Mouse (Mus musculus) hindbrain, embryonic 12.5 days (tissue): Measurements from ENCODE around the gene Clps. TPM values are rescaled to one million over a fixed set of nuclear protein-coding genes. Genes with fewer than 3 reads are reported as not detected.

Experiments used
- ATAC-seq: fragments of 200-750 bp; cut with Nextera tagmentation; 2 replicates; pipeline ENCODE4 v1.8.0; 2017; ENCODE audit warnings: moderate TSS enrichment; ENCODE audit not compliant: low FRiP score
- H3K27ac ChIP-seq: fragments of 300-500 bp; sonication (generic); 2 replicates; pipeline ENCODE4 v1.5.1; 2016; ENCODE audit warnings: mild to moderate bottlenecking
- H3K27me3 ChIP-seq: fragments of 300-500 bp; sonication (generic); 2 replicates; pipeline ENCODE4 v1.6.1; 2016; ENCODE audit warnings: mild to moderate bottlenecking
- H3K36me3 ChIP-seq: fragments of 300-500 bp; sonication (generic); 2 replicates; pipeline ENCODE4 v1.6.1; 2016; ENCODE audit warnings: mild to moderate bottlenecking
- H3K4me1 ChIP-seq: fragments of 300-500 bp; sonication (generic); 2 replicates; pipeline ENCODE4 v1.6.1; 2016
- H3K4me2 ChIP-seq: fragments of 300-500 bp; sonication (generic); replicated peaks from 2 replicates; pipeline ENCODE4 v1.6.1; 2016; ENCODE audit warnings: mild to moderate bottlenecking
- H3K4me3 ChIP-seq: fragments of 300-500 bp; sonication (generic); 2 replicates; pipeline ENCODE4 v1.5.1; 2016; ENCODE audit warnings: mild to moderate bottlenecking
- H3K9ac ChIP-seq: fragments of 300-500 bp; sonication (generic); 2 replicates; pipeline ENCODE4 v1.6.1; 2016; ENCODE audit warnings: mild to moderate bottlenecking, moderate library complexity
- H3K9me3 ChIP-seq: fragments of 300-500 bp; sonication (generic); replicated peaks from 2 replicates; pipeline ENCODE4 v1.6.1; 2016; ENCODE audit warnings: mild to moderate bottlenecking
- WGBS: fragments of 180-500 bp; shearing (Covaris S2); methylation state at CpG from one replicate; pipeline ENCODE4 v1.1.7; 2016; 5-methylcytosine and 5-hydroxymethylcytosine counted together
- polyA plus RNA-seq: library from polyadenylated mRNA; unstranded; fragments of >200 nt; fragmentation: Nextera tagmentation; extraction: Ambion mirVana; gene quantifications from 2 replicates; pipeline ENCODE4 v1.2.1, GENCODE M21; 2016

Gene Clps
- not detected in 2 replicates for polyA plus RNA-seq

DNA sequence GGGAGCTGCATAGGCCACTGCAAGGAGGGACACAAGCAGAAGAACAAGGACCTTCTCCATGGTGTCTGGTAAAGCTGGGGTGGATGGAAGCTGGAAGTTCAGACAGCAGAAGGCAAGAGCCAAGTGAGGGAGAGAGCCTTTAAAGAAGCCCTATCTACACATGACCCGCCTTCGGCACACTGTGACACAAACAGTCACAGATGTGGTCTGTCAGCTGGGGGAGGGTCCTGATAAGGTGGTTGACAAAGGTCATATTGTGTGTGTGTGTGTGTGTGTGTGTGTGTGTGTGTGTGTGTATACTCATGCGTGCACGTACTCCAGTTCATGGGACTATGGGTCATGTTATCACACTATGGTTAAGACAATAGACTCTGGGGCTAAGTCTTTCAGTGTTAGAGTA is at the start of gene Clps:
Gene Clps (minus strand): TSS at position 169 of the 400 bp plus-strand sequence.
- H3K4me2 ChIP-seq = no peak within 1 kb of the TSS
- no peak within 1 kb of the TSS for H3K27ac ChIP-seq
- H3K4me1 ChIP-seq = peaks cover 7% of the 10 kb centered on the region; the same call in 1 of the 2 replicates
- no peaks in the 10 kb centered on the region for H3K9me3 ChIP-seq
- H3K4me3 ChIP-seq = no peak within 1 kb of the TSS
- no peak for ATAC-seq
- H3K36me3 ChIP-seq = no peaks in the 10 kb centered on the region
- H3K27me3 ChIP-seq = no peaks in the 10 kb centered on the region
- 91% methylated on average over 4 of the region's 4 CpGs for WGBS
- no peak within 1 kb of the TSS for H3K9ac ChIP-seq

DNA sequence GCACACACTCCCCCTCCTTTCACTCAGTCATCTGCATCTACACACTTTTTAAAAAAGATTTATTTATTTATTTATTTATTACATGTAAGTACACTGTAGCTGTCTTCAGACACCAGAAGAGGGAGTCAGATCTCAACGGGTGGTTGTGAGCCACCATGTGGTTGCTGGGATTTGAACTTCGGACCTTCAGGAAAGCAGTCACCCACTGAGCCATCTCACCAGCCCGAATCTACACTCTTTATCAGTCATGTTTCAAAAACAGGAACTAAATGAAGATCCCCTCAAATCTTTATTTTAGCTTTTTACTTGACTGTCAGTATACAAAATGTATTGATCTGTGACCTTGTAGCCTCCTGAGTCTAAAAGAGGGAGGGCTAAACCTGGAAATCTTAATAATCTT is 49.0 kb upstream of the Clps start:
- Histone ChIP-seq H3K4me2 (no peak overlapping the region), H3K27me3 (no peaks in the 10 kb centered on the region), H3K4me1 (no peaks in the 10 kb centered on the region), H3K27ac (no peak overlapping the region), H3K9me3 (no peaks in the 10 kb centered on the region), H3K9ac (no peak overlapping the region), H3K4me3 (no peak overlapping the region), H3K36me3 (peaks cover 39% of the 10 kb centered on the region)
- no peak for ATAC-seq
- 89% methylated on average over 3 of the region's 3 CpGs for WGBS

- H3K4me2 ChIP-seq = no peak overlapping the region
- no peaks in the 10 kb centered on the region for H3K9me3 ChIP-seq
- H3K4me1 ChIP-seq = no peaks in the 10 kb centered on the region
- H3K27me3 ChIP-seq = no peaks in the 10 kb centered on the region
- WGBS = 85% methylated on average over 9 of the region's 9 CpGs
- peaks cover 89% of the 10 kb centered on the region for H3K36me3 ChIP-seq
- no peak overlapping the region for H3K27ac ChIP-seq
- ATAC-seq = no peak
- H3K9ac ChIP-seq = no peak overlapping the region
- H3K4me3 ChIP-seq = no peak overlapping the region
Observed at GRCm38 (mm10) chr17:28601557-28602250, 41.1 kb upstream of the Clps start.

DNA sequence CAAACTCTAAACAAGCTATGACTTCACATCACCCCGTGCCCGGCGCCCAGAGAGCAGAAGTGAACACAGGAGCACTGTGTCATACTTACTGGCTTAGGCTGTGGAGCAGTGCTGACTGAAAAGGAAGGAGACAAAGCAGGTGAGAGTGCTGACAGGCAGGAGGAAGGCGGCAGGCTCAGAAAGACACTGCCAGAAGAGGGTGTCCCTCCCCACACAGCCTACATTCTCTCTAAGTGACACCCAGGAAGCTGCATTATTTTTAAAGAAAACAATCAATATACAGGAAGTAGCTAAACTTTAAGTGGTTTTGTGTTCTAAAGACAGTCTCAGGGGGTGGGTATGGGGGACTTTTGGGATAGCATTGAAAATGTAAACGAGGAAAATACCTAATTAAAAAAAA is 40.2 kb upstream of the Clps start:
- 93% methylated on average over 5 of the region's 5 CpGs for WGBS
- peaks cover 89% of the 10 kb centered on the region for H3K36me3 ChIP-seq
- H3K27me3 ChIP-seq = no peaks in the 10 kb centered on the region
- H3K27ac ChIP-seq = no peak overlapping the region
- H3K4me1 ChIP-seq = no peaks in the 10 kb centered on the region
- no peak overlapping the region for H3K9ac ChIP-seq
- H3K4me3 ChIP-seq = no peak overlapping the region
- H3K9me3 ChIP-seq = no peaks in the 10 kb centered on the region
- ATAC-seq = no peak
- no peak overlapping the region for H3K4me2 ChIP-seq

DNA sequence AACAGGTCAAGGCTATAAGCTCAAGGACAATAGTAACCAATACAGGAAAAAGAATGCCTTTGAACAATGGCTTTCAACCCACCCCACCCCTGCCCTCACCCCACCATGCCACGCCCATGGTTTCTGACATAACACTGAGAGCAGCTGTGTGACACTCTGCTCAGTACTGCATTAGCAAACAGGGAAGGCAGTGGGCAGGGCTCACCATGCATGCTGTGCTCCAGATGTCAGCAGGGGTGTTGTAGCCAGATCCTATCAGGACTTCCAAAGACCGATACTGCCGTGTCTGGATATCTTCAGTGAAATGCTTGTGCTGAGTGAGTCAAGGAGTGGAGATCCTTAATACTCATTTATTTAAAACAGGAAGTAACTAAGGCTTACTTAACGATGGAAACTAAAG is 33.4 kb upstream of the Clps start:
- WGBS = 73% methylated on average over 4 of the region's 4 CpGs
- ATAC-seq = no peak
- peaks cover 87% of the 10 kb centered on the region for H3K36me3 ChIP-seq
- H3K9me3 ChIP-seq = no peaks in the 10 kb centered on the region
- H3K4me3 ChIP-seq = no peak overlapping the region
- no peak overlapping the region for H3K9ac ChIP-seq
- no peaks in the 10 kb centered on the region for H3K4me1 ChIP-seq
- H3K27me3 ChIP-seq = no peaks in the 10 kb centered on the region
- H3K4me2 ChIP-seq = no peak overlapping the region
- no peak overlapping the region for H3K27ac ChIP-seq

DNA sequence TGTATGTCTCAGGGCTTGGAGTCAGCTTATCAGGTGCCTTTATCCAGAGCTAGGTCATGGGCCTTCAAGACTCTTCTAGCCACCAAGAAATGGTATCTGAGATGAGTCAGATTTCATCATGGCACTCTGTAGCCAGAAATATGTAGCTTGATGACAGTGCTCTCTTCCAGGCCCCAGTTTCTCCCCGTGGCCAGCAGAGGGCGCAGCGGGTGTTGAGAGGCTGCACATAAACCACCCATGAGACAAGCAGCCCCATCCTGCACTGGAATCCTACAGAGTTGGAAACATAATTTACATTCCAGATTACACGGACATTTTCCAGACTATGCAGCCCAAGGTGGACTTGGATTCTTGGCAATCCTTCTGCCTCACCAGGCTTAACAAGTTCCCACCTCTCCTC is 32.4 kb upstream of the Clps start:
- Histone ChIP-seq H3K4me1 (no peaks in the 10 kb centered on the region), H3K4me3 (no peak overlapping the region), H3K9ac (no peak overlapping the region), H3K36me3 (peaks cover 89% of the 10 kb centered on the region), H3K27ac (no peak overlapping the region), H3K27me3 (no peaks in the 10 kb centered on the region), H3K9me3 (no peaks in the 10 kb centered on the region), H3K4me2 (no peak overlapping the region)
- ATAC-seq = no peak
- WGBS = 16% methylated on average over 4 of the region's 4 CpGs

DNA sequence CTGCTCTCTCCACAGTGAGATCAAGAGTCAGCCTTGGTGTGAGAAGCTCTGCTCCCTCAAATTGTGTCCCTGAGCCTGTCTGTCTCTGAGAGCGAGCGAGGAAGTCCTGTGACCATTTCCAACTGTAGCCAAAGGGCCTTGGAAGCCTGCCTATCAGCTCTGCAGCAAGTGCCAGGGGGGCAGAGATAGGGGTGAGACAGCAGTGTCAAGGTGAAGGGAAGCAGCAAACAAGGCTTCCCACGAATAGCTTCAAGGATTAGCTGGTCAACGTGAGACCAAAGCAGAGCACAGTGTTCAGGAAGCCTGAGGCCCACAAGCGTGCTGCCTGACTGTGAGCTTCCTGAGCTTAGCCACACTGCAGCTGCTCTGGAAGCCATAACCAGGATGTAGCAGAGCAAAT is 30.9 kb upstream of the Clps start:
- no peaks in the 10 kb centered on the region for H3K4me1 ChIP-seq
- no peak overlapping the region for H3K4me2 ChIP-seq
- H3K36me3 ChIP-seq = peaks cover 81% of the 10 kb centered on the region
- H3K4me3 ChIP-seq = no peak overlapping the region
- H3K27ac ChIP-seq = no peak overlapping the region
- H3K9ac ChIP-seq = no peak overlapping the region
- no peak for ATAC-seq
- no peaks in the 10 kb centered on the region for H3K9me3 ChIP-seq
- 92% methylated on average over 5 of the region's 5 CpGs for WGBS
- H3K27me3 ChIP-seq = no peaks in the 10 kb centered on the region

- H3K4me1 ChIP-seq = no peaks in the 10 kb centered on the region
- peaks cover 72% of the 10 kb centered on the region for H3K36me3 ChIP-seq
- H3K27me3 ChIP-seq = no peaks in the 10 kb centered on the region
- H3K4me2 ChIP-seq = no peak overlapping the region
- H3K27ac ChIP-seq = no peak overlapping the region
- no peak overlapping the region for H3K4me3 ChIP-seq
- ATAC-seq = no peak
- no peak overlapping the region for H3K9ac ChIP-seq
- 89% methylated on average over 3 of the region's 3 CpGs for WGBS
- no peaks in the 10 kb centered on the region for H3K9me3 ChIP-seq
Observed at GRCm38 (mm10) chr17:28590596-28590995, 30.0 kb upstream of the Clps start.

DNA sequence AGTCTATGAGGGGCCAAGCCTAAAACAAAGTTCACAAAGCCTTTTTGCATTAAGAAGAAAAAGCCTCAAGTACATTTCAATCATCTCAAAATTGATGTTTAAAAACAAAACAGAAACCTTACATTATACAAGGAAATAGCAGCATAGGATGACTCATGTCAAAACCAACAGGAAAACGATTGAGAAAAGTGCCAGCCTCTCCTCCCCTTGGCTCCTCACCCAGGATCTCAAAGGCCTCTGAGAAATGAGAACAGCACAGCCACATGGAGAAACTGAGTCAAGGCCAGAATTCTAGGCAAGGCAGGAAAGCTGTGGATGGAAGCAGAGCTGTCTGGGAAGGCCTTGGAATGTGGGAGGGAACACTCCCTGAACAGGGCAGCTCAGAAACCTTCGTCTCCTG is 28.0 kb upstream of the Clps start:
- H3K9me3 ChIP-seq = no peaks in the 10 kb centered on the region
- WGBS = 94% methylated on average over 2 of the region's 2 CpGs
- no peak for ATAC-seq
- H3K4me1 ChIP-seq = no peaks in the 10 kb centered on the region
- H3K9ac ChIP-seq = no peak overlapping the region
- H3K36me3 ChIP-seq = peaks cover 59% of the 10 kb centered on the region
- no peak overlapping the region for H3K4me2 ChIP-seq
- H3K27ac ChIP-seq = no peak overlapping the region
- H3K27me3 ChIP-seq = no peaks in the 10 kb centered on the region
- no peak overlapping the region for H3K4me3 ChIP-seq

DNA sequence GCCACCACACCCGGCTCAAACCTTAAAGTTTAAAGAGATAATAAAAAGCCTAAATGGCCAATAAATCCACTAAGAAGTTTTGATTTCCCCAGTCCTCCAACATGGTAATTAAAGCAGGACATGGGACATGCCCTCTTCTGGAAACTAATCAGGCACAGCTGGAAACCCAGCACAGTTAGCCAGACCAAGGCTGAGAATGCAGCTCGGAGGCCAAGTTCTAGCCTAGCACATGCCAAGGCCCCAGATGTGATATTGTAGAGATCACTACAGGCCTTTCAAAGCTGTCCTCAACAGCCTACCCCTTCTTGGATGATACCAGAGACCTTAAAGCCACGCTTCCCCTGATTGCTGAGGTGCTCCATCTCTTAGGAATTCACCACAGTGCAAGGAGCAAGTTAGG is 25.9 kb upstream of the Clps start:
- H3K27ac ChIP-seq = no peak overlapping the region
- H3K9ac ChIP-seq = no peak overlapping the region
- H3K36me3 ChIP-seq = peaks cover 38% of the 10 kb centered on the region
- H3K9me3 ChIP-seq = no peaks in the 10 kb centered on the region
- no peak overlapping the region for H3K4me3 ChIP-seq
- 84% methylated on average over 3 of the region's 3 CpGs for WGBS
- no peak for ATAC-seq
- H3K4me1 ChIP-seq = no peaks in the 10 kb centered on the region
- no peak overlapping the region for H3K4me2 ChIP-seq
- no peaks in the 10 kb centered on the region for H3K27me3 ChIP-seq

DNA sequence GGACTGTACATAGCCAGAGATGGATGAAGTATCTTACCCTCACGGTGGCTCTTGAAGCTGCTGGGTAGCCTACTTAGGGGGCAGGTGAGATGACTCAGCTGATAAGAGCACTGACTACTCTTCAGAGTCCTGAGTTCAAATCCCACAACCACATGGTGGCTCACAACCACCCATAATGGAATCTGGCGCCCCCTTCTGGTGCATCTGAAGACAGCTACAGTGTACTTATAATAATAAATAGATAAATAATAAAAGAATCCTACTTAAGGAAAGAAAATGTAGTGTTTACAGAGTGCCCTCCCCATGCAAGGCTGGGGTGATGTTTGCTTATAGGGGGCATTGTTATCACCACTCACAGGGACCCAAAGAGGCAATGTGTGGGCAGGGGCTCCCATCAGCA is 20.5 kb upstream of the Clps start:
- no peak for ATAC-seq
- Histone ChIP-seq H3K4me2 (no peak overlapping the region), H3K9me3 (no peaks in the 10 kb centered on the region), H3K4me1 (no peaks in the 10 kb centered on the region), H3K27me3 (no peaks in the 10 kb centered on the region), H3K4me3 (no peak overlapping the region), H3K9ac (no peak overlapping the region), H3K27ac (no peak overlapping the region), H3K36me3 (no peaks in the 10 kb centered on the region)
- WGBS = 54% methylated on average over 2 of the region's 2 CpGs

- Histone ChIP-seq H3K4me3 (no peak overlapping the region), H3K27ac (no peak overlapping the region), H3K9ac (no peak overlapping the region), H3K4me1 (peaks cover 6% of the 10 kb centered on the region), H3K9me3 (no peaks in the 10 kb centered on the region), H3K4me2 (no peak overlapping the region), H3K27me3 (peaks cover 2% of the 10 kb centered on the region; the same call in 1 of the 2 replicates), H3K36me3 (no peaks in the 10 kb centered on the region)
- WGBS = 5% methylated on average over 9 of the region's 9 CpGs
- no peak for ATAC-seq
Observed at GRCm38 (mm10) chr17:28580396-28580795, 19.8 kb upstream of the Clps start.
